Mouse (Mus musculus) megakaryocyte, embryonic 14.5 days (primary cell): ENCODE results near the gene Crhbp.

Experiments
- FLI1 ChIP-seq: IDR thresholded peaks from 2 replicates; pipeline ENCODE4 v1.6.1; 2012; ENCODE audit warnings: low read length, inconsistent platforms, mixed read lengths
- GATA1 ChIP-seq: IDR thresholded peaks from 3 replicates; pipeline ENCODE4 v1.6.1; 2012; ENCODE audit warnings: mixed read lengths, low read length, inconsistent platforms, borderline replicate concordance

DNA sequence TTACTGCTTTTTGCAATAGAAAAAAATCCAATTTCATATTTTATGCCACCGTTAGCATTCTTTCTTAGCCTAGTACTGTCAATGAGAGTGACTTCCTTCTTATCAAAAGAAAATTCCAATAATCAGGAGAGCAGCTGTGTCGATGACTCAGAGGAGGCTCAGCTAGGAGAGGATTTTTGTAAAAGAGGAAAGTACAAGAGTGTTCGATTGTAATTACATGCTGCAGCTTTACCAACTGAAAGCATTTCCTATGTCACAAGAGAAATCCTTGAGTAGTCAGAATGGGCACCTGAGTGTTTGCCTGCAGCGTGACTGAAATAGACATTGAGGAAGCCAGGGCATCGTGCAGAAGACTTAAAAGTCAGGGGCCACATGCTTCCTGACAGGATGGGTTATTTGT is 5.2 kb downstream of the Crhbp start:
- TF ChIP-seq GATA1 (no peak), FLI1 (no peak)
